Mouse (Mus musculus): ENCODE measurements around the gene Wdr73.

Gene Wdr73

DNA sequence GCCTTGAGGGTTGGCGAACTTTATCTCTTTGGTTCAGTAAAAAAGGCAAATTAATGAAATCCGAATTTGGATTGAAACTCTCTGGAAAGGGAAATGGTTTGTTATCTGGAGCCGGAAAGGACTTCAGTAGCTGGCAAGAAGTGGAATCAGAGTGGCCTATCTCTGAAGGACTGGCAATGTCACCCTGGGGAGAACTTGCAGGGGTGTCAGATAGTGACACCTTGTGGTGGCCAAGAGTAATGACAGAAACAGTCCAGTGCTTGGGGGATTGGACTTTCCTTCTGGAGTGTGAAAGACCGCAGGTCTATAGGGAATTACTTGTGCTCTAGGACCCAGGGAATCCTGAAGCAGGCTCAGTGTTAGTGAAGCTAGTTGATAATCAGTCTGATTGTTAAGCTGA lies 51.4 kb downstream of the Wdr73 start:
- DNase-seq, result peak; percentile 45

DNA sequence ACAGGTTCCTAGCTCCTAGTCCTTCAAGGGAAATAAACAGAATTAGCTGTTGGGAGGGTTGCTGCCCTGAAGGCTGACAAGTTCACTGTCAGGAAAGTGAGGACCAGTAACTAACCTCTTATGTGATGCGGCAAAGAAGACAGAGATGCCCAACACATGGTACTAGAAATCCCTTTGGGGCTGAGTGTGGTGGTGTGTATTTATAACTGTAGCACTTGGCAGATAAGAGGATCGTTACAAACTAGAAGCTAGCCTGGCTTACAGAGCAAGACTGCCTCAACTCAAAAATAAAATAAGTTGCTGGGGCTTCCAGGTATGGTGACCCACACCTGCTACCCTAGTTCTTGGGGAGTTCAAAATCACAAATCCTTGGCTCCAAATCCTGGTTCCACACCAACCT lies 51.8 kb downstream of the Wdr73 start:
- DNase-seq, result no peak

DNA sequence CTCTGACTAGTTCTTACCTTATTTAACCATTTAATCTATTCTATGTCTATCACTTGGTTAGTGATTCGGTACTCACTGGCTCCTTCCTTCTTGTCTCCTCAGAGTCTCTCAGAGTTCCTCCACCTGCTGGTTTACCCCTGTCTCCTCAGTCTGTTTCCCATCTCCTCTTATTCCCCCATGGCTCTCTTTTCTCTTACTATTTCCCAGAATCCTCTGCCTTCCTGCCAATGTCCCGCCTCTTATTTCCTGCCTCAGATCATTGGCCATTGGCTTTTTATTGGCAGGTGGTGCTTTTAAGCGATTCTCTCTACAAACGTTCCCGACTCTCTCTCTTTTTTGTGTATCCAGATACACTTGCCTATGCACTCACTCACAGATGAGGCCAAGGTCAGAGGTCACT lies 54.4 kb downstream of the Wdr73 start:
- DNase-seq, result no peak

DNA sequence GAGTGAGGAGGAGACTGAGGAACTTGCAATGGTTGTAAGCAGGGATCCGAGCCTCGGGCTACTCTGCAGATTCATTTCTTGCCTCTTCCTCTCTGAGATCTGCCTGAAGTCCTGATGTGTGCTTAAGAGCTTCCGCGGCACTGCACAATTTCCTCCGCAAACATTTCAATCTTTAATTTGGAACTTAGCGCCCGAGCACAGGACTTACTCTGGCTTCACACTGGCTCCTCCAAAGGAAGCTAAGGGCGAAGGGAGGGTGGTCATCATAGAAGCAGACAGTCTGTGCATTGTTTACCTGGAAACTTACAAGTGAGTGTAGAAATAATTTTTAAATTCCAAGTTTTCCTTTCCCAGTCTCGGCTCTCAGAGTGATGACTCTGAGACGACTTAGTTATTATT lies 54.8 kb downstream of the Wdr73 start:
- DNase-seq, result no peak

DNA sequence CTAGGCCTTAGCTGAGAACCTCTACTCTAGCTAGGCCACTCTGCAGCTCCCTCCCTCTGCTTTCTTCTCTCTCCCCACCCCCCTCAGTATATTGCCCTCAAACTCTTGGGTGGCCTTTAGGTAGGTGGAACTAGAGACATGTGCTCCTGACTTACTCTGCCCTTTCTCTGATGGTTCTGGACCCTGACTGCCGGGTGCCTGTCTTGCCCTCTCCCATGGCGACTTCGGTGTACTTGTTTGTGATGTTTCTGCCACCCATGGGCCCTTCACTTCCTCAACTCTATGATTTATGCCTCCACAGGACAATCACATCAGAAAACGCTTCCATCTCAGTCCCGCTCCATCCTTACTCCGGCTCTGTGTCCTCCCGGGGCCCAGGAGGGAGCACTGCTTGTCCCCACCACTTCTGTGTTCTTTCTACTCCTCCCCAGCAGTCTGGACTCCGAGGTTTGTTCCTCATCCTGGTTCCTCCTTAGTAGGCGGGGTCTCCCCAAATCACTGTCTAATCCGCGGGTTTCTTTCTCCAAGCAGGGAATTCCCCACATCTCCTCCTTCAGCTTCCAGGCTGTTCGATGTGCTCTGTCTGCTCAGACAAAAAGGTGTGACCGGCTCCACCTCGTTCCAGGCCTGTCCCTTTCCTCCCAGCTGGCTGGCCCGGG lies 55.3 kb downstream of the Wdr73 start:
- no peak for DNase-seq

DNA sequence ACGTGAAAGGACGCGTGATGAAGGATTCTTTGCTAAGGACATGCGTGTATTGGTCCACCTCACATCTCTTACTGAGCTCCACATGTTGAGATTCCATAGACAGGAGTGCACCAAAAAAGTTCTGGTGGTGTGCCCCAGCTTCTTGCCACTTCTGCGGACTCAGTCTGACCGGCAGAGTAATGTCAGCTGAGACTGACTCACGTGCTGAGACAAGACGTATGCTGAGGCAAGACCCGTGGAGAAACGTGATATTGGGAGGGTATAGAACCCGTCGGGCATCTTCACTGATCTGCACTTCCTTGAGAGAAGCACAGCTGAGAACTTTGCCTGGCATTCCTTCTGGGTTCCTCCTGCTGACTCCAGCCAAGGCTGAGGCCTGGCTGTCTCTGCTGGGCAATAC lies 56.4 kb downstream of the Wdr73 start:
- DNase-seq, result no peak

DNA sequence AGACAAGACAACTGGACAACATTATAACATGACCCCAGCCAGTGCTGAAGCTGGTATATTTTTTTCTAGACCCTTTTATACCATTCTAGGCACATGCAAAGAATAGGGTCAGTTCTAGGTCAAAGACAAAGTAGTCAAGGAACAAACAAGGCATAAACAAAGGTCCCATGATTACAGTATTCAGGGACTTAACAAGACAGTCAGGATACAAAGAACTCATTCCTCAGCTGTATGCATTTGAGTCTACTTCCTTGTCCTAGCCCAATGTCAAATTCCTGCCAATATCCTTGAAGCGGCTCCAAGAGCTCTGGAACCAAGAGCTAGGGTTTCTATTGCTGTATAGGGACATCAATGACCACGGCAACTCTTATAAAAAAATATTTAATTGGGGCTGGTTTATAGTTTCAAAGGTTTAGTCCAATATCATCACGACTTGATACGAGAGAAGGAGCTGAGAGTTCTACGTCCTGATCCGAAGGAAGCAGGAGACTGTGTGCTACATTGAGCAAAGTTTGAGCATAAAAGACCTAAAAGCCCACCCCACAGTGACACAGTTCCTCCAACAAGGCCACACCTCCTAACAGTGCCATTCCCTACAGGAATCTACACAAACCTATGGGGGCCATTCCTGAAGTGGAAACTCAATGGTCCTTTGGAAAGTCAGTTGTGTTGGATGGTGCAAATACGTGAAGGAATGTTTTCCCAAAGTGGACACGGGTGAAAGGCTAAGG lies 57.0 kb downstream of the Wdr73 start:
- no peak for DNase-seq

DNA sequence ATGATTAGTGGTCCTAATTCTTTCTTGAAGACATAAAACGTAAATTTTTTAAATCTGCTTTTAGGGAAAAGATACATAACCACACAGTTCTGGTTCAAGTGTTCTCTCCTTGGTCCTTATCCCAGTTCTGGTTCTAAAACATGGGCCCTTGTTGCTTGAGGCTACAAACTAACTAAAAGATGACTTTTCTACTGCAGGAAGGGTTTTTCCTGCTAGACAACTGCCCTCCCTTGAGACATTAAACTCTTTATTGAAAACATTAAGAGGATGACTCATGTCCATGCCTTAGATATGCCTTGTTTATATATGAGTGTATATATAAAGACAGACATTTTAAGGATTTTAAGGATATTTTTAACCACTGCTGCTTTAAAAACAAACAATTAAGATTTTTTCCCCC lies 57.9 kb downstream of the Wdr73 start:
- DNase-seq, result no peak

DNA sequence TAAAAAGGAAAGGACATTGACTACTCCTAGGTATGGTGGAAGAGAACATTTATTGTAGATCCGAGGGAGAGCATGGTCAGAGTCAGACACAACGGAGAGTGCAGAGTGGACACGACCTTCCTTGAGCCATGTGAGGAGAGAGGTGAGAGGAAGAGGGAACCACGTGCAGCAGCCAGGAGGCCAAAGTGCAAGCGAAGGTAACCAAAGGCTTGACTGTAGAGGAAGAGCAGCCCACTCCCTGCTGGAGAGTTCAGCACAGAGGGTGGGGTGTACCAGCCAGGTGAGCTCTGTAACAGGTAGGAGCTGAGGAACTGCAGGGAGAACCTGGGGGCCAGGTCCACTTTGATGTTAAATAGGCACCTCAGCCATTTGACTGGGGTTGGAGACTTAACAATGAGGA lies 58.9 kb downstream of the Wdr73 start:
- DNase-seq, result no peak

DNA sequence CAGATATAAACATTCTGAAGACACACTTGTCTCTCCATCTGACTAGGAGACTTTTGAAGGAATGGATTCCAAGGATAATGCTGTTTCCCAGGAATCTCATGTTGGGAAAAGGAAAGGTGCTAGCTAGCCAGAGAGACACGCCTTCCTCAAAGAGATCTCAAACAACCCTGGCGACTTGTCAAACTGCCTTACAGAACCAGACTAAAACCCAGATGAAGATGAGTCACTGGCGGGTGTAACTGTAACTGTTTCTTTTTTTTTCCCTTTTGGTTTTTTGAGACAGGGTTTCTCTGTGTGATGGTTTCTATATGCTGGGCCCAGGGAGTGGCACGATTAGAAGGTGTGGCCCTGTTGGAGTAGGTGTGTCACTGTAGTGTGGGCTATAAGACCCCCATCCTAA lies 60.1 kb downstream of the Wdr73 start:
- no peak for DNase-seq
